Mouse (Mus musculus) forebrain, embryonic 13.5 days (tissue): ENCODE data around the gene Wbp2nl. TPM values are rescaled to one million over a fixed set of nuclear protein-coding genes. Genes with fewer than 3 reads are reported as not detected.

ENCODE experiments used
- ATAC-seq: fragments of 200-750 bp; cut with Nextera tagmentation; 2 replicates; pipeline ENCODE4 v1.8.0; 2017
- H3K27ac ChIP-seq: fragments of 300-500 bp; sonication (generic); 2 replicates; pipeline ENCODE4 v1.5.1; 2015; ENCODE audit warnings: inconsistent platforms, mild to moderate bottlenecking, moderate library complexity
- H3K27me3 ChIP-seq: fragments of 300-500 bp; sonication (generic); 2 replicates; pipeline ENCODE4 v1.6.1; 2015; ENCODE audit warnings: mild to moderate bottlenecking, inconsistent platforms
- H3K36me3 ChIP-seq: fragments of 300-500 bp; sonication (generic); 2 replicates; pipeline ENCODE4 v1.6.1; 2015; ENCODE audit warnings: mild to moderate bottlenecking, inconsistent platforms; ENCODE audit not compliant: poor library complexity, severe bottlenecking
- H3K4me1 ChIP-seq: fragments of 300-500 bp; sonication (generic); 2 replicates; pipeline ENCODE4 v1.6.1; 2015; ENCODE audit warnings: inconsistent platforms
- H3K4me2 ChIP-seq: fragments of 300-500 bp; sonication (generic); 2 replicates; pipeline ENCODE4 v1.6.1; 2015; ENCODE audit warnings: inconsistent platforms, mild to moderate bottlenecking, moderate library complexity
- H3K4me3 ChIP-seq: fragments of 300-500 bp; sonication (generic); 2 replicates; pipeline ENCODE4 v1.5.1; 2015; ENCODE audit warnings: mild to moderate bottlenecking, inconsistent platforms
- H3K9ac ChIP-seq: fragments of 300-500 bp; sonication (generic); 2 replicates; pipeline ENCODE4 v1.6.1; 2015; ENCODE audit warnings: mild to moderate bottlenecking, inconsistent platforms
- H3K9me3 ChIP-seq: fragments of 300-500 bp; sonication (generic); replicated peaks from 2 replicates; pipeline ENCODE4 v1.6.1; 2016; ENCODE audit warnings: inconsistent platforms
- WGBS: fragments of 180-500 bp; shearing (Covaris S2); methylation state at CpG from one replicate; pipeline ENCODE4 v1.1.7; 2015; 5-methylcytosine and 5-hydroxymethylcytosine counted together
- polyA plus RNA-seq: library from polyadenylated mRNA; unstranded; fragments of >200 nt; fragmentation: Nextera tagmentation; extraction: Ambion mirVana; gene quantifications from 2 replicates; pipeline ENCODE4 v1.2.1, GENCODE M21; 2015

Wbp2nl gene
- polyA plus RNA-seq, result not detected in 2 replicates

GRCm38 (mm10) chr15:82298764-82299561 lies at the start of gene Wbp2nl:
Wbp2nl (plus strand) TSS chr15:82298954.
- H3K36me3 ChIP-seq, result no peaks in the 10 kb centered on the region
- H3K27me3 ChIP-seq, result peaks cover 5% of the 10 kb centered on the region; the same call in 1 of the 2 replicates
- no peak within 1 kb of the TSS for H3K4me2 ChIP-seq
- no peaks in the 10 kb centered on the region; the same call in 1 of the 2 replicates for H3K9me3 ChIP-seq
- H3K4me1 ChIP-seq, result peaks cover 7% of the 10 kb centered on the region
- 61% methylated on average over 38 of the region's 39 CpGs for WGBS
- ATAC-seq, result no peak
- H3K9ac ChIP-seq, result no peak within 1 kb of the TSS
- no peak within 1 kb of the TSS for H3K27ac ChIP-seq
- H3K4me3 ChIP-seq, result no peak within 1 kb of the TSS

- Histone ChIP-seq H3K9ac (no peak overlapping the region), H3K9me3 (0 out of 2 replicates have a peak, but pooled peaks cover 3% of the 10 kb centered on the region), H3K4me2 (no peak overlapping the region), H3K36me3 (no peaks in the 10 kb centered on the region), H3K4me1 (peaks cover 20% of the 10 kb centered on the region), H3K27ac (no peak overlapping the region), H3K4me3 (no peak overlapping the region), H3K27me3 (no peaks in the 10 kb centered on the region)
- no peak for ATAC-seq
- whole genome bisulfite sequencing, result 87% methylated on average over 3 of the region's 3 CpGs
Measured at GRCm38 (mm10) chr15:82251579-82251978, 47.2 kb upstream of the Wbp2nl start.

GRCm38 (mm10) chr15:82252097-82252496 lies 46.7 kb upstream of the Wbp2nl start, which contains the start of gene 1500009C09Rik:
1500009C09Rik (plus strand) TSS chr15:82252397.
- Histone ChIP-seq H3K4me1 (peaks cover 25% of the 10 kb centered on the region), H3K4me3 (no peak within 1 kb of the TSS), H3K9me3 (0 out of 2 replicates have a peak, but pooled peaks cover 3% of the 10 kb centered on the region), H3K27ac (no peak within 1 kb of the TSS), H3K27me3 (no peaks in the 10 kb centered on the region), H3K36me3 (no peaks in the 10 kb centered on the region), H3K9ac (no peak within 1 kb of the TSS), H3K4me2 (no peak within 1 kb of the TSS)
- no peak for ATAC-seq
- 89% methylated on average over 6 of the region's 6 CpGs for WGBS

- H3K9me3 ChIP-seq, result 0 out of 2 replicates have a peak, but pooled peaks cover 3% of the 10 kb centered on the region
- 0 out of 2 replicates have a peak overlapping the region, but pooled peaks have one; percentile 71 for H3K9ac ChIP-seq
- WGBS, result 43% methylated on average over 4 of the region's 4 CpGs
- no peaks in the 10 kb centered on the region for H3K36me3 ChIP-seq
- no peaks in the 10 kb centered on the region for H3K27me3 ChIP-seq
- peak overlapping the region; percentile 84 for H3K27ac ChIP-seq
- H3K4me2 ChIP-seq, result peak overlapping the region; percentile 74
- ATAC-seq, result no peak
- H3K4me3 ChIP-seq, result peak overlapping the region; percentile 53
- peaks cover 35% of the 10 kb centered on the region for H3K4me1 ChIP-seq
Measured at GRCm38 (mm10) chr15:82255248-82255647, 43.5 kb upstream of the Wbp2nl start.

- WGBS, result 4% methylated on average over 10 of the region's 10 CpGs
- H3K4me3 ChIP-seq, result peak overlapping the region; percentile 53
- 0 out of 2 replicates have a peak, but pooled peaks cover 3% of the 10 kb centered on the region for H3K9me3 ChIP-seq
- H3K27me3 ChIP-seq, result no peaks in the 10 kb centered on the region
- ATAC-seq, result peak; percentile 95
- peaks cover 35% of the 10 kb centered on the region for H3K4me1 ChIP-seq
- peak overlapping the region; percentile 74 for H3K4me2 ChIP-seq
- peak overlapping the region; percentile 71 for H3K9ac ChIP-seq
- H3K27ac ChIP-seq, result peak overlapping the region; percentile 84
- no peaks in the 10 kb centered on the region for H3K36me3 ChIP-seq
Measured at GRCm38 (mm10) chr15:82255944-82256383, 42.8 kb upstream of the Wbp2nl start.

GRCm38 (mm10) chr15:82259510-82259909 lies 39.2 kb upstream of the Wbp2nl start:
- Histone ChIP-seq H3K4me1 (peaks cover 35% of the 10 kb centered on the region), H3K4me3 (no peak overlapping the region), H3K4me2 (no peak overlapping the region), H3K9ac (no peak overlapping the region), H3K36me3 (no peaks in the 10 kb centered on the region), H3K27me3 (no peaks in the 10 kb centered on the region), H3K27ac (no peak overlapping the region), H3K9me3 (no peaks in the 10 kb centered on the region)
- ATAC-seq, result no peak
- 10% methylated on average over 16 of the region's 16 CpGs for WGBS

GRCm38 (mm10) chr15:82266356-82266755 lies 32.4 kb upstream of the Wbp2nl start:
- H3K4me1 ChIP-seq, result peaks cover 25% of the 10 kb centered on the region
- no peaks in the 10 kb centered on the region for H3K27me3 ChIP-seq
- WGBS, result 9% methylated on average over 6 of the region's 6 CpGs
- no peaks in the 10 kb centered on the region for H3K9me3 ChIP-seq
- no peak overlapping the region for H3K4me3 ChIP-seq
- no peak overlapping the region for H3K4me2 ChIP-seq
- peak; percentile 39; the same call in 1 of the 2 replicates for ATAC-seq
- no peak overlapping the region for H3K27ac ChIP-seq
- H3K9ac ChIP-seq, result no peak overlapping the region
- no peaks in the 10 kb centered on the region for H3K36me3 ChIP-seq

- H3K9ac ChIP-seq, result no peak overlapping the region
- H3K4me1 ChIP-seq, result peaks cover 29% of the 10 kb centered on the region
- no peaks in the 10 kb centered on the region for H3K36me3 ChIP-seq
- H3K9me3 ChIP-seq, result no peaks in the 10 kb centered on the region
- H3K27me3 ChIP-seq, result peaks cover 10% of the 10 kb centered on the region; the same call in 1 of the 2 replicates
- H3K4me3 ChIP-seq, result no peak overlapping the region
- 24% methylated on average over 3 of the region's 3 CpGs for WGBS
- no peak overlapping the region for H3K4me2 ChIP-seq
- no peak for ATAC-seq
- peak overlapping the region; percentile 41 for H3K27ac ChIP-seq
Measured at GRCm38 (mm10) chr15:82268185-82268584, 30.6 kb upstream of the Wbp2nl start.

GRCm38 (mm10) chr15:82268783-82269182 lies 30.0 kb upstream of the Wbp2nl start:
- peaks cover 15% of the 10 kb centered on the region; the same call in 1 of the 2 replicates for H3K27me3 ChIP-seq
- peaks cover 29% of the 10 kb centered on the region for H3K4me1 ChIP-seq
- H3K9me3 ChIP-seq, result no peaks in the 10 kb centered on the region
- peak overlapping the region; percentile 41 for H3K27ac ChIP-seq
- 82% methylated on average over 9 of the region's 9 CpGs for WGBS
- no peak for ATAC-seq
- H3K4me3 ChIP-seq, result no peak overlapping the region
- H3K9ac ChIP-seq, result peak overlapping the region; percentile 21; the same call in 1 of the 2 replicates
- no peaks in the 10 kb centered on the region for H3K36me3 ChIP-seq
- H3K4me2 ChIP-seq, result no peak overlapping the region

GRCm38 (mm10) chr15:82271201-82271600 lies 27.6 kb upstream of the Wbp2nl start:
- ATAC-seq, result peak; percentile 9; the same call in 1 of the 2 replicates
- Histone ChIP-seq H3K4me1 (peaks cover 41% of the 10 kb centered on the region), H3K4me2 (no peak overlapping the region), H3K9me3 (no peaks in the 10 kb centered on the region), H3K36me3 (no peaks in the 10 kb centered on the region), H3K9ac (peak overlapping the region; percentile 37; the same call in 1 of the 2 replicates), H3K4me3 (no peak overlapping the region), H3K27ac (no peak overlapping the region), H3K27me3 (peaks cover 18% of the 10 kb centered on the region; the same call in 1 of the 2 replicates)
- WGBS, result 4% methylated on average over 5 of the region's 5 CpGs

GRCm38 (mm10) chr15:82272295-82272694 lies 26.5 kb upstream of the Wbp2nl start:
- no peaks in the 10 kb centered on the region for H3K36me3 ChIP-seq
- H3K9me3 ChIP-seq, result no peaks in the 10 kb centered on the region
- H3K4me1 ChIP-seq, result peaks cover 52% of the 10 kb centered on the region
- peaks cover 18% of the 10 kb centered on the region; the same call in 1 of the 2 replicates for H3K27me3 ChIP-seq
- no peak overlapping the region for H3K9ac ChIP-seq
- 88% methylated on average over 6 of the region's 6 CpGs for whole genome bisulfite sequencing
- no peak for ATAC-seq
- H3K4me2 ChIP-seq, result no peak overlapping the region
- H3K27ac ChIP-seq, result no peak overlapping the region
- no peak overlapping the region for H3K4me3 ChIP-seq

- no peak for ATAC-seq
- Histone ChIP-seq H3K4me3 (peak within 1 kb of the TSS; percentile 77), H3K4me1 (peaks cover 52% of the 10 kb centered on the region), H3K4me2 (peak within 1 kb of the TSS; percentile 97), H3K36me3 (peaks cover 19% of the 10 kb centered on the region), H3K9me3 (no peaks in the 10 kb centered on the region), H3K9ac (peak within 1 kb of the TSS; percentile 93), H3K27me3 (peaks cover 18% of the 10 kb centered on the region; the same call in 1 of the 2 replicates), H3K27ac (peak within 1 kb of the TSS; percentile 95)
- WGBS, result 20% methylated on average over 6 of the region's 6 CpGs
Measured at GRCm38 (mm10) chr15:82274593-82274926, 24.2 kb upstream of the Wbp2nl start, which contains the start of gene Sept3. Sept3 (plus strand) TSS chr15:82274893.
